Mouse (Mus musculus): ENCODE data around the gene Cyp3a41b. TPM values are rescaled to one million over a fixed set of nuclear protein-coding genes. Genes with fewer than 3 reads are reported as not detected.
"Not testable (repeated sequence)": the region's sequence is repeated elsewhere in the genome, so short reads cannot be mapped to it uniquely, and the experiment has no call there.

Cyp3a41b gene
- total RNA-seq (2021) = not detected

DNA sequence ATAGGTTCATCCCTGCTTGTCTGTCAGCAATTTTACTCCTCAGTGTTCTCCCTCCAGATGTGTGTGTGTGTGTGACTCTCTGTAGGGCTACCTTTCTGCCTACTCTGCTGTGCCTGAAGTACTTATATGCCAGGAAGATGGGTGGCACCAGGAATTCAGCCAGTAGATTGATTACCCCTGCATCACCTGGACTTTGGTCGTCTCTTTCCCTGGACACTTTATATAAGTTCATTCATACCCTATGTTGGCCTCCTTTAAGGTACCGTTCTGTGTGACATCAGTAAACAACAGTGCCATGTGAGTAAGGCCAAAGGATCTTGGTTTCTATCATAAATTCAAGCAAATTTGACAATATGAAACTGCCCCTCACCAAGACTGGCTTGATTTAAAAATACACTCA, at the start of gene Cyp3a41b:
Gene Cyp3a41b, minus strand, starts transcription at position 101 of the 400 bp plus-strand sequence.
- not testable (repeated sequence) for DNase-seq

DNA sequence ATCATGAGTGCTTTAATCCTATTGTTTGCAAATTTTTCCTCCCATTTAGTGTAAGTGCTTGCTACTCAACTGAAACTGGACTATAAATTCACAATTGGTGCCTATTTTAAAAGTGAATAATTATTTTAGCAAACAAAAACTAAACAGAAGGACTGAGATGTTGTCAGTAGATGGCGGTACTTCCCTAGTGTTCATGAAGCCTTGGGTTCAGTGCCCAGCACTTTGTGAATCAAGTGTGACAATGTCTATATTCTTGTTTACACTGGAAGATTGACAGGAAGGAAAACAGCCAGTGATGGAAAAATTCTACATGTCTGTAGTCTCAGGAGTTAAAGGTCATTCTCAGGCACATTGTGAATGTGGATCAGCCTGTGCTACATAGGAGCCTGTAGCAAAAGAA, 47.8 kb upstream of the Cyp3a41b start:
- not testable (repeated sequence) for DNase-seq

GRCm38 (mm10) chr5:145604891-145605290, 20.4 kb upstream of the Cyp3a41b start:
- DNase-seq = not testable (repeated sequence)

GRCm38 (mm10) chr5:145597851-145598250, 13.3 kb upstream of the Cyp3a41b start:
- not testable (repeated sequence) for DNase-seq

DNA sequence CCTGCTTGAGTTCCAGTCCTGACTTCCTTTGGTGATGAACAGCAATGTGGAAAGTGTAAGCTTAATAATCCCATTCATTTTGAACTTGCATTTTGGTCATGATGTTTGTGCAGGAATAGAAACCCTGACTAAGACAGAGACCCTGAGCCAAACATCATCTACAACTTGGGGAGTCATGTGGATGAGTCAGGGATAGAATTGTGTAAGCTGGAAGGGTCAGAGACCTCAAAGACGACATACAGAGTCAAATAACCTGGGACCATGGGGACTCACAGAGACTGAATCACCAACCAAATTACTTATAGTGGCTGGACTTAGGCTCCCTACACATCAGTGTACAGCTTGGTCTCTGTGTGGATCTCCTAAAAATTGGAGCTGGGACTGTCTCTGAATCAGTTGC, 7.2 kb downstream of the Cyp3a41b start:
- not testable (repeated sequence) for DNase-seq

GRCm38 (mm10) chr5:145575660-145576059, 8.9 kb downstream of the Cyp3a41b start:
- DNase-seq = not testable (repeated sequence)

GRCm38 (mm10) chr5:145571922-145572321, 12.6 kb downstream of the Cyp3a41b start:
- DNase-seq = not testable (repeated sequence)

Other genes starting within 250 kb of the Cyp3a41b start
- not detected for gene Cyp3a57, start 239.5 kb downstream of the Cyp3a41b start, total RNA-seq (2021)
- gene Cyp3a16, start 115.0 kb downstream of the Cyp3a41b start, total RNA-seq (2021) = not detected
- gene Cyp3a41a, start 135.4 kb upstream of the Cyp3a41b start, total RNA-seq (2021) = not detected
- not detected for gene Cyp3a44, start 221.1 kb upstream of the Cyp3a41b start, total RNA-seq (2021)

Data from layer of hippocampus, postnatal 36 days (tissue).